Mouse (Mus musculus) erythroid progenitor cell, adult 5-6 weeks (primary cell): Measurements from ENCODE around the gene Itgb2. TPM values are rescaled to one million over a fixed set of nuclear protein-coding genes. Genes with fewer than 3 reads are reported as not detected.
A peak's percentile ranks its signal among the peaks of the same experiment; 100 is the strongest.

Source experiments
- ATAC-seq: replicated peaks from 2 replicates; pipeline ENCODE4 v1.8.0; 2016; ENCODE audit warnings: moderate number of reproducible peaks, mild to moderate bottlenecking, moderate TSS enrichment, inconsistent platforms; ENCODE audit not compliant: poor library complexity, low FRiP score, severe bottlenecking
- total RNA-seq, 2 experiments: library from RNA; stranded (forward) in 1 of 2; stranded (reverse) in 1 of 2; fragments of 150-400 nt in 1 of 2; fragments of 186-747, 209-891 nt in 1 of 2; gene quantifications; 2 replicates each; pipeline versions ENCODE4 v1.2.3 to v1.2.4; 2015 to 2017; ENCODE audit warnings: low replicate concordance in 2 of 2

Itgb2 gene
- total RNA-seq, 2 experiments from 2014 or later, result 20.9 to 37.3 TPM

- ATAC-seq, result peak; percentile 96
These were observed 14.4 kb upstream of the Itgb2 start, which contains the start of gene Fam207a for GRCm38 (mm10) chr10:77515385-77516348. Gene Fam207a (minus strand): TSS chr10:77515785.

- peak; percentile 13; the same call in 1 of the 2 replicates for ATAC-seq
These were observed 13.6 kb upstream of the Itgb2 start for GRCm38 (mm10) chr10:77516379-77516951.

- ATAC-seq, result no peak
These were observed 12.9 kb upstream of the Itgb2 start for GRCm38 (mm10) chr10:77517066-77517620.

- no peak for ATAC-seq
These were observed 12.3 kb upstream of the Itgb2 start for GRCm38 (mm10) chr10:77517801-77518200.

GRCm38 (mm10) chr10:77519191-77519590 lies 10.9 kb upstream of the Itgb2 start:
- no peak for ATAC-seq

- ATAC-seq, result no peak
These were observed 9.6 kb upstream of the Itgb2 start for GRCm38 (mm10) chr10:77520497-77520896.

GRCm38 (mm10) chr10:77522021-77522731 lies 7.9 kb upstream of the Itgb2 start:
- ATAC-seq, result no peak

- ATAC-seq, result no peak
These were observed 7.3 kb upstream of the Itgb2 start for GRCm38 (mm10) chr10:77522746-77523145.

- ATAC-seq, result no peak
These were observed 6.7 kb upstream of the Itgb2 start for GRCm38 (mm10) chr10:77523321-77523720.

GRCm38 (mm10) chr10:77526488-77526887 lies 3.6 kb upstream of the Itgb2 start:
- ATAC-seq, result no peak

- no peak for ATAC-seq
These were observed 1.4 kb upstream of the Itgb2 start for GRCm38 (mm10) chr10:77528634-77529033.

GRCm38 (mm10) chr10:77531026-77532019 lies 1.3 kb downstream of the Itgb2 start:
- no peak for ATAC-seq

GRCm38 (mm10) chr10:77532020-77532413 lies 2.0 kb downstream of the Itgb2 start:
- no peak for ATAC-seq

- ATAC-seq, result no peak
These were observed 6.7 kb downstream of the Itgb2 start for GRCm38 (mm10) chr10:77536727-77537126.

GRCm38 (mm10) chr10:77537215-77538209 lies 7.5 kb downstream of the Itgb2 start:
- ATAC-seq, result no peak

- no peak for ATAC-seq
These were observed 9.4 kb downstream of the Itgb2 start for GRCm38 (mm10) chr10:77539320-77539945.

GRCm38 (mm10) chr10:77540576-77541102 lies 10.6 kb downstream of the Itgb2 start:
- ATAC-seq, result no peak
